Mouse (Mus musculus): ENCODE measurements around the gene Tsc22d2.
A peak's percentile ranks its signal among the peaks of the same experiment; 100 is the strongest.
"Not testable (repeated sequence)": the region's sequence is repeated elsewhere in the genome, so short reads cannot be mapped to it uniquely, and the experiment has no call there.

Gene Tsc22d2

GRCm38 (mm10) chr3:58434414-58434813, 19.9 kb downstream of the Tsc22d2 start:
- DNase-seq = no peak

- DNase-seq = no peak
Observed at GRCm38 (mm10) chr3:58448230-58448629, 33.7 kb downstream of the Tsc22d2 start.

GRCm38 (mm10) chr3:58449487-58449886, 35.0 kb downstream of the Tsc22d2 start:
- DNase-seq = no peak

- no peak for DNase-seq
Observed at GRCm38 (mm10) chr3:58454414-58455205, 40.1 kb downstream of the Tsc22d2 start.

GRCm38 (mm10) chr3:58455255-58455654, 40.7 kb downstream of the Tsc22d2 start:
- no peak for DNase-seq

GRCm38 (mm10) chr3:58469655-58470437, 55.3 kb downstream of the Tsc22d2 start:
- DNase-seq = no peak

- DNase-seq = not testable (repeated sequence)
Observed at GRCm38 (mm10) chr3:58475298-58475697, 60.8 kb downstream of the Tsc22d2 start.

GRCm38 (mm10) chr3:58478755-58479455, 64.4 kb downstream of the Tsc22d2 start:
- DNase-seq = no peak

GRCm38 (mm10) chr3:58485883-58486282, 71.4 kb downstream of the Tsc22d2 start:
- DNase-seq = no peak

- no peak for DNase-seq
Observed at GRCm38 (mm10) chr3:58487121-58487520, 72.6 kb downstream of the Tsc22d2 start.

- no peak for DNase-seq
Observed at GRCm38 (mm10) chr3:58487999-58488775, 73.7 kb downstream of the Tsc22d2 start.

GRCm38 (mm10) chr3:58490787-58491186, 76.3 kb downstream of the Tsc22d2 start:
- peak in 1 of 2 experiments; percentile 23 for DNase-seq

- DNase-seq = no peak
Observed at GRCm38 (mm10) chr3:58493621-58494020, 79.1 kb downstream of the Tsc22d2 start.

GRCm38 (mm10) chr3:58501961-58502360, 87.4 kb downstream of the Tsc22d2 start:
- DNase-seq = no peak

- DNase-seq = no peak
Observed at GRCm38 (mm10) chr3:58503720-58504333, 89.3 kb downstream of the Tsc22d2 start.

- DNase-seq = no peak
Observed at GRCm38 (mm10) chr3:58504676-58505075, 90.2 kb downstream of the Tsc22d2 start.

- DNase-seq = no peak
Observed at GRCm38 (mm10) chr3:58508020-58508750, 93.7 kb downstream of the Tsc22d2 start.

GRCm38 (mm10) chr3:58511581-58511980, 97.1 kb downstream of the Tsc22d2 start:
- no peak for DNase-seq

GRCm38 (mm10) chr3:58512740-58513139, 98.2 kb downstream of the Tsc22d2 start:
- DNase-seq = no peak

- no peak for DNase-seq
Observed at GRCm38 (mm10) chr3:58513483-58513882, 99.0 kb downstream of the Tsc22d2 start.

- no peak for DNase-seq
Observed at GRCm38 (mm10) chr3:58515947-58516601, 101.6 kb downstream of the Tsc22d2 start.

Measured in kidney, adult 8-10 months (tissue).